Mouse (Mus musculus) forebrain, embryonic 16.5 days (tissue): ENCODE data around the gene Pax5. TPM values are rescaled to one million over a fixed set of nuclear protein-coding genes. Genes with fewer than 3 reads are reported as not detected.

ENCODE experiments used
- ATAC-seq: fragments of 200-750 bp; cut with Nextera tagmentation; 2 replicates; pipeline ENCODE4 v1.8.0; 2017; ENCODE audit warnings: mild to moderate bottlenecking, moderate library complexity
- H3K27ac ChIP-seq: fragments of 300-500 bp; sonication (generic); 2 replicates; pipeline ENCODE4 v1.5.1; 2014; ENCODE audit warnings: low read length, control low read depth
- H3K27me3 ChIP-seq: fragments of 300-500 bp; sonication (generic); replicated peaks from 2 replicates; pipeline ENCODE4 v1.6.1; 2014; ENCODE audit warnings: low read length; ENCODE audit not compliant: control insufficient read depth, insufficient read depth
- H3K36me3 ChIP-seq: fragments of 300-500 bp; sonication (generic); 2 replicates; pipeline ENCODE4 v1.6.1; 2014; ENCODE audit not compliant: control insufficient read depth, insufficient read depth
- H3K4me1 ChIP-seq: fragments of 300-500 bp; sonication (generic); replicated peaks from 2 replicates; pipeline ENCODE4 v1.6.1; 2014; ENCODE audit warnings: low read length; ENCODE audit not compliant: control insufficient read depth, insufficient read depth
- H3K4me2 ChIP-seq: fragments of 300-500 bp; sonication (generic); 2 replicates; pipeline ENCODE4 v1.6.1; 2014; ENCODE audit warnings: mild to moderate bottlenecking, low read length, control low read depth
- H3K4me3 ChIP-seq: fragments of 300-500 bp; sonication (generic); replicated peaks from 2 replicates; pipeline ENCODE4 v1.5.1; 2014; ENCODE audit warnings: mild to moderate bottlenecking, low read length, control low read depth
- H3K9ac ChIP-seq: fragments of 300-500 bp; sonication (generic); replicated peaks from 2 replicates; pipeline ENCODE4 v1.6.1; 2014; ENCODE audit warnings: low read depth, low read length, control low read depth
- H3K9me3 ChIP-seq: fragments of 300-500 bp; sonication (generic); 2 replicates; pipeline ENCODE4 v1.6.1; 2016; ENCODE audit warnings: low read length; ENCODE audit not compliant: control insufficient read depth
- WGBS: fragments of 180-500 bp; shearing (Covaris S2); extraction: QIAGEN DNeasy Blood & Tissue Kit; methylation state at CpG from one replicate; pipeline ENCODE4 v1.1.7; 2014; 5-methylcytosine and 5-hydroxymethylcytosine counted together
- polyA plus RNA-seq: library from polyadenylated mRNA; unstranded; fragments of >200 nt; fragmentation: Nextera tagmentation; extraction: Ambion mirVana; gene quantifications from 2 replicates; pipeline ENCODE4 v1.2.1, GENCODE M21; 2015

Gene Pax5
- polyA plus RNA-seq, 1 experiment from 2014 or later, result 0.34 TPM

DNA sequence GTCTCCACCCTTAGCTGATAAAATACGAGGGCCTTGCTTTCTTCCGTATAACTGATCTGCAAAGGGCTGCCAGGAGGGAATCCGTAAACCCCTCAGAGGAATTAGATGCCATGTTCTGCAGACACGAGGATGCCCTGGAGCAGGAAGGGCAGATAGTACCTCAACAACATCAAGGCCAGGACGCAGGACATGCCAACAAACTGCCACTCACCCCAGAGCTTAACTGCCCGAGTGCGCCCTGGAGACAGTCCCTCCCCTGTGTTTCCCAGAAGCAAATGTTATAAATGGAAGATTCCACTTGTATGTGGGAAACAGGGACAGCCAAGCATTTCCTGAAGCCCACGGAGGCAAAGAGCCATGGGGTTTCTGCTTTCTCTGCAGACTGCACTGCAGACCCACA, 143.9 kb downstream of the Pax5 start:
- Histone ChIP-seq H3K36me3 (no peaks in the 10 kb centered on the region), H3K4me3 (no peak overlapping the region), H3K27me3 (peaks cover 25% of the 10 kb centered on the region), H3K9ac (no peak overlapping the region), H3K27ac (no peak overlapping the region), H3K4me2 (no peak overlapping the region), H3K9me3 (no peaks in the 10 kb centered on the region), H3K4me1 (peaks cover 2% of the 10 kb centered on the region; the same call in 1 of the 2 replicates)
- no peak for ATAC-seq
- 77% methylated on average over 8 of the region's 8 CpGs for WGBS

DNA sequence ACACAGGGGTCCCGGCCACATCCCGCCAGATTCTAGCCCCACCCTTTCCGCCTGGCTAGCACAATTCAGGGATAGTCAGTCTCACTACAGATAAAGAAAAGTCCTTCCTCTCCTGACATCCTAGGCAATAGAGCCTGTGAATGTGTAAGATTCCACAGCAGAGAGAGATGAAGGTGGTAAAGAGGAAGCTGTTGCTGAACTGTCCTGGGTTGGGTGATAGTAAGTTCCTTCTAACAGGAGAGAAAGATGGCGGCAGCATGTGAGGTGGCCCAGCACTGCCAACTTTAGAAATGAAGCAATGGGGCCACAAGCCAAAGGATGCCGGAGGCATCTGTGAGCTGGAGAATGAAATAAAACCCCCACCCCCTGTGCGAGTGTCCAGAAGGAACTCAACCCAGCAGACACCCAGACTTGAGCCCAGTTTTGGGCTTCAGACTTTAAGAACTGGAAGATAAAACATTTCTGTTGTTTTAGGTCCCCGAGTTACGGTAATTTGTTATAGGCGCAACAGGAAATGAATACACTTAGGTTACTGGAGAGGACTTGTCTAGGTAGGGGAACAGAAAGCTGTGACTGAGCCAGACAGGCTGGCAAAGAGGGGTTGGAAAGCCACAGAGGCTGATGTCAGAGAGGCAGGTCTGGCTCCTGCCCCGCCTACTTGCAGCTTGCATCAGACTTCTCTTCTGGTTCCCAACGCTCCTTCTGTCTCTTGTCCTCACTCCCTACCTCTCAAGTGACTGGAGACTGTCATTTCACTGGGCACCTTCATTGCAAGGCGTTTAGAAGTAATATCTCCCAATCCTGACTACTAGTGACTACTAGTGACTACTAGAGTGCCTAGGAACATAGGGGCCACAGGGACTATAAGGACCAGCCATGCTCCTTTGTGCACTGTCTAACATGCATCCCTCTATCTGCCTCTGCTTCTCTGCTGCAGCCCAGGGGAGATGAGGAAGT, 144.9 kb downstream of the Pax5 start:
- H3K4me3 ChIP-seq, result no peak overlapping the region
- no peak overlapping the region for H3K27ac ChIP-seq
- H3K4me1 ChIP-seq, result peaks cover 4% of the 10 kb centered on the region; the same call in 1 of the 2 replicates
- H3K27me3 ChIP-seq, result peaks cover 29% of the 10 kb centered on the region
- WGBS, result 80% methylated on average over 12 of the region's 12 CpGs
- H3K4me2 ChIP-seq, result no peak overlapping the region
- H3K9me3 ChIP-seq, result no peaks in the 10 kb centered on the region
- H3K9ac ChIP-seq, result no peak overlapping the region
- ATAC-seq, result no peak
- no peaks in the 10 kb centered on the region for H3K36me3 ChIP-seq

DNA sequence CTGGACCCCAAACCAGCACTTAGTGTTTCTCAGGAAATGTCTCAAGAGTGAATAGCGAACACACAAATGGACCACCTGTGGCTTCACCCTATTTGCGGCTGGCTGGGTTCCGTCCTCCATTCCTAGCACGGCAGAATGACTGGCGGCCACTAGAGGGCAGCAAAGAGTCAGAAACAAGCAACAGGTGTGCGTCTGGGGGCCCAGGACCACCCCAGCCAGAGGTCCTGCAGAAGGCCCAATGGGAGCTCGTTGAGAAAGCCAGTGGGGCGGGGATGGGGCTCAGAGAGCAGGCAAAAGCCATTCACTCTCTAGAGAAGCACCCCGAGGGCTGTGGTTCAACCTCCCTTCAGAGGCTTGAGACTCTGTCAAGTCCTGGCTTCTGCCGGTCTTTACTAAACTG, 145.7 kb downstream of the Pax5 start:
- H3K4me1 ChIP-seq, result peaks cover 4% of the 10 kb centered on the region; the same call in 1 of the 2 replicates
- ATAC-seq, result no peak
- H3K36me3 ChIP-seq, result no peaks in the 10 kb centered on the region
- 3% methylated on average over 10 of the region's 10 CpGs for WGBS
- peaks cover 29% of the 10 kb centered on the region for H3K27me3 ChIP-seq
- no peak overlapping the region for H3K4me3 ChIP-seq
- H3K9me3 ChIP-seq, result no peaks in the 10 kb centered on the region
- no peak overlapping the region for H3K27ac ChIP-seq
- no peak overlapping the region for H3K9ac ChIP-seq
- H3K4me2 ChIP-seq, result no peak overlapping the region

DNA sequence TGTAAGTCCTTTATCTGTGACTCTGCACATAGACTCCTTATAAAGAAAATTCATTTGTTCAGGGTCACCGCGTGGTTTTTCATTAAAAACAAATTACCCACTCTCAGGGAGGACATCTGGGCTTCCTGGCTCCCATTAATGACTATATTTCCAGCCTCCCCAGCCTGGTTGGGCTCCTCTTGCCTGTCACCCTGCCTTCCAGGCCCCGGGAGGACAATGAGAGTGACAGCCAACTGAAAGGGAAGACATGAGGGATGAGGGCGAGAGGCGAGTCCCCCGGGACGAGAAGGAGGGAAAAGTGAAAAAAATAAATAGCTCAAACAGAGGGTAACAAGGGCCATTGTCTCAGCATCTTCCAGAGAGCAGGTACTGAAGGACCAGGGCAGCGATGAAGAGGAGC, 149.3 kb downstream of the Pax5 start:
- no peak for ATAC-seq
- 38% methylated on average over 8 of the region's 8 CpGs for WGBS
- H3K27ac ChIP-seq, result no peak overlapping the region
- H3K4me2 ChIP-seq, result no peak overlapping the region
- H3K9me3 ChIP-seq, result no peaks in the 10 kb centered on the region
- no peak overlapping the region for H3K4me3 ChIP-seq
- no peaks in the 10 kb centered on the region for H3K36me3 ChIP-seq
- H3K27me3 ChIP-seq, result peaks cover 24% of the 10 kb centered on the region
- H3K4me1 ChIP-seq, result peaks cover 20% of the 10 kb centered on the region
- no peak overlapping the region for H3K9ac ChIP-seq

DNA sequence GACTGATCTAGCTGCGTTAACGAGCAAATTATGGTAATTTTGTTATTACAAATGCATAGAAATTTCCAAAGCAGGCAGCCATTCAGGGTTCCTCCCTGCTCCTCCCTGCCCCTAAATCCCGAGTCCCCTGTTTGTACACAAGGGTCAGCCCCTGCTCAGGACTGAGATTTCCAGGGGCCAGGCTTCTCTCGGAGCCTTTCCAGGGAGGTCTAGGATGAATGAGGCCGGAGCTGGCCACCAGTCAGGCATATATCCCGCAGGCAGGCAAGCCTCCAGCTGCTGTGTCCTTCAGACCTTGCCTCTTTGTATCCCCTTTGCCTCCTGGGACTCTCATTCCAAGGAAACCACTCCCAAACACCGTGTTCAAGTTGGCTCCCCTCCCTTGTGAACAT, 151.7 kb downstream of the Pax5 start:
- WGBS, result under 1% methylated on average over 7 of the region's 7 CpGs
- Histone ChIP-seq H3K27me3 (peaks cover 8% of the 10 kb centered on the region), H3K4me2 (peak overlapping the region; percentile 57), H3K9ac (peak overlapping the region; percentile 10; the same call in 1 of the 2 replicates), H3K36me3 (no peaks in the 10 kb centered on the region), H3K27ac (peak overlapping the region; percentile 76), H3K9me3 (no peaks in the 10 kb centered on the region), H3K4me1 (peaks cover 20% of the 10 kb centered on the region), H3K4me3 (peak overlapping the region; percentile 41)
- no peak for ATAC-seq

DNA sequence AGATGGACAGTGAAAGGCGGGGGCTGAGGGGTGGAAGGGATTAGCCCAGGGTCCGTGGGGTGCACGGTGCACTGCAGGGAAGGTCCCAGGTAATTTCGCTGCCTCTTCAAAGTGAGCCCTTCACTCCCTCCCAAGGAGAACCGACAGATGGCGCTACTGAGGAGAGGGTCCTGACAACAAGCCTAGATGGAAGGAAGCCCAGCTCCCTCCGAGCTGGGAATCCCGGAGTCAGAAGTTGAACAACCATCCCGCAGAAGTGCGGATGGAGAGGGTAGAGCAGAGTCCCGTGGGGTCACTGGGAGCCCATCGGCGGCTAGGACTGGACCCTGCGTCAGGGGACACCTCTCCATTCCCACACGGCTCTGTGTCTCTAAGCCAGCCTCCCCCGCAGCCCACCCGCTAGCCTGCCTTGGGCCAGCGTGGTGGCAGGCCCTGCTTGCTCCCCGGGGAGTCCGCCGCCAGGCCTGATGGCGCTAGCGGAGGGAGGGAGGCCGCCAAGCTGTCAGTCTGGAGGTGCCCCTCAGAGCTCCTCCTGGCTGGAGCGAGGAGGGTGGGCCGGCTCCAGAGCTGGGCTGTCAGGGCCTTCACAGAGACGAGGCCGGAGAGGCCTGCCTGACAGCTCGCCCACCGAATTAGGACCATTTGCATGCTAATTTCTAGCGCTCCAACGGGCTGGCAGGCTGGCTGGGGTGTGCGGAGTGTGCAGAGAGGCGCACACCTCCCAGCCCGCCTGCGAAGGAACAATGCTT, 152.3 kb downstream of the Pax5 start:
- WGBS, result 1% methylated on average over 36 of the region's 36 CpGs
- peak overlapping the region; percentile 55 for H3K9ac ChIP-seq
- H3K27me3 ChIP-seq, result peaks cover 8% of the 10 kb centered on the region
- peak overlapping the region; percentile 79 for H3K27ac ChIP-seq
- peaks cover 20% of the 10 kb centered on the region for H3K4me1 ChIP-seq
- H3K36me3 ChIP-seq, result no peaks in the 10 kb centered on the region
- peak overlapping the region; percentile 41 for H3K4me3 ChIP-seq
- peak; percentile 95 for ATAC-seq
- peak overlapping the region; percentile 57 for H3K4me2 ChIP-seq
- H3K9me3 ChIP-seq, result no peaks in the 10 kb centered on the region

DNA sequence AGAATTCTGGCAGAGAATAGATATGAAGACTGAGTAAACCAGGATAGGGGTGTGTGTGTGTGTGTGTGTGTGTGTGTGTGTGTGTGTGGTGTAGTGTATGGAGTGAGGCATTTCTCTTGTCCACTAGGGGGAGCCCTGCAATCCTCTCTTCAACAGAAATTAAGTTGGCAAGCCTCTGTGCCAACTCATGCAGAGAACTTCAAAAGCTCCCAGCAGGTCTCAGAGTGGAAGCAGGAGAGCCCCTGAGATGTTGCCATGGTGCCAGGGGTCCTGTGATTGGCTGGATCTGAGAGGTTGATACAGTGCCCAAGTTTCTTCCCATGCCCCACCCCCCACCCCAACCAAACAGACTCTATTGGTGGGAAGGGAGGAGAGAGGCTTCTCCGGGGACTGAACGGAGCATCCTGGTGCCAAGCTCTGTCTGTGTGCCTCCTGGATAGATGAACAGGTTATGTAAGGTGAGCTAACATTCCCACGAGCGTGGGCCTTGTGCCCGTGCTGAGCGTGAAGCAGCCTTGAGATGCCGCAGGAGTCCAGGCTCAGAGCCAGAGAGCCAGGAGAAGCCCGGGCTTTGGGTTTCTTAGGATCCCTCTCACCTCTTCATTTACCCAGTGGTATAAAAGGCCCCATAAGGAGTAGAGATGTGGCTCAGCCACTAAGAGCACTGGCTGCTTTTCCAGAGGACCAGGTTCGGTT, 153.6 kb downstream of the Pax5 start:
- H3K27ac ChIP-seq, result no peak overlapping the region
- ATAC-seq, result no peak
- H3K27me3 ChIP-seq, result peaks cover 5% of the 10 kb centered on the region
- no peaks in the 10 kb centered on the region for H3K9me3 ChIP-seq
- H3K4me3 ChIP-seq, result no peak overlapping the region
- 64% methylated on average over 9 of the region's 9 CpGs for WGBS
- no peak overlapping the region for H3K4me2 ChIP-seq
- no peaks in the 10 kb centered on the region for H3K36me3 ChIP-seq
- H3K4me1 ChIP-seq, result peaks cover 20% of the 10 kb centered on the region
- H3K9ac ChIP-seq, result no peak overlapping the region

DNA sequence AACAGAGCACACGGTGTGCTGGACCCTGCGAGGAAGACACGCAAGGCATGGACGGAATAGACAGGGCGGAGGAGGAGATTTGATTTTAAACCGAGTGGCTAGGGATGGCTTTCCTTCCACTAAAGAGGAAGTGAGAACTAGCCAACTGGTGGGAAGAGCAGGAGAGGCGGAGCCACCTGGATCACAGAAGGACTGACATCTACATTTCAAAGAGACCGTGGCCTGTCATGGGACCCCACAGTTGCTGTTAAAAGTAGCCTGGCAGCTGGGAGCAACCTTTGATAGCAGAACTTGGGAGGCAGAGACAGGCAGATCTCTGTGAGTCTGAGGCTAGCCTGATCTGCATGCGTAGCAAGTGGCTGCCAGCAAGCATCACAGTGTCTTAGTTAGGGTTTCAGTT, 154.7 kb downstream of the Pax5 start:
- no peak overlapping the region for H3K4me2 ChIP-seq
- no peak overlapping the region for H3K9ac ChIP-seq
- H3K4me1 ChIP-seq, result peaks cover 18% of the 10 kb centered on the region
- no peak for ATAC-seq
- no peaks in the 10 kb centered on the region for H3K9me3 ChIP-seq
- no peaks in the 10 kb centered on the region; the same call in none of the 2 replicates for H3K27me3 ChIP-seq
- no peak overlapping the region for H3K27ac ChIP-seq
- 91% methylated on average over 9 of the region's 9 CpGs for whole genome bisulfite sequencing
- no peak overlapping the region for H3K4me3 ChIP-seq
- no peaks in the 10 kb centered on the region for H3K36me3 ChIP-seq

DNA sequence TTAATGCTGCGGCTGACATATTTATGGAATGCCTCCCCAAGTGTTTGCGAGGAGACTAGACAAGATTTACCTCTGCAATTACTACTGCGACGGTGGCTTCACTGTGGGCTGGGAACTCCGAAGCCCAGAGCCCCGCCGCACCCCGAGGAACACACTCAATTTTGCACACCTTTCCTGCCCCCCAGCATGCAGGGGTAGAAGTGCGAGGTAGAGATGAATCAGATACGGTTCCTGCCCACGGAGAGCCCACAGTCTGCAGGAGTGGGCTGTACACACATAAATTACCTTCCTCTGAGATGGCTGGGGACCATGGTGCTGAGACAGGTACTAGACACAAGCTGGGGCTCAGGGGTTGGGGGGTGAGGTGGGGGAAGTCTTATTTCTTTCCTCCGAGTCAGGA, 158.8 kb downstream of the Pax5 start:
- Histone ChIP-seq H3K9me3 (no peaks in the 10 kb centered on the region), H3K4me3 (no peak overlapping the region), H3K4me2 (no peak overlapping the region), H3K36me3 (no peaks in the 10 kb centered on the region), H3K27me3 (no peaks in the 10 kb centered on the region), H3K4me1 (no peaks in the 10 kb centered on the region), H3K9ac (no peak overlapping the region), H3K27ac (no peak overlapping the region)
- no peak for ATAC-seq
- WGBS, result 84% methylated on average over 12 of the region's 12 CpGs
